Mouse (Mus musculus) brain, embryonic 14.5 days (tissue): ENCODE results near the gene Pithd1.

ENCODE experiments used
- CTCF ChIP-seq: fragments of 200-500 bp; IDR thresholded peaks from 2 replicates; pipeline ENCODE4 v1.5.1; 2012; ENCODE audit warnings: inconsistent platforms, mild to moderate bottlenecking, moderate library complexity, borderline replicate concordance; ENCODE audit not compliant: insufficient read depth, insufficient read length; ENCODE audit errors: extremely low read depth
- POLR2A ChIP-seq: fragments of 200-500 bp; IDR thresholded peaks from 2 replicates; pipeline ENCODE4 v1.6.1; 2012; ENCODE audit warnings: mild to moderate bottlenecking, inconsistent platforms, borderline replicate concordance; ENCODE audit not compliant: poor library complexity, insufficient read depth, insufficient read length, severe bottlenecking; ENCODE audit errors: extremely low read depth

GRCm38 (mm10) chr4:135942193-135942592, 44.9 kb downstream of the Pithd1 start:
- TF ChIP-seq CTCF (no peak), POLR2A (no peak)
